Mouse (Mus musculus) neural tube, embryonic 10.5 days (tissue): ENCODE measurements around the gene Ppp3r1.
"Not testable (repeated sequence)": the region's sequence is repeated elsewhere in the genome, so short reads cannot be mapped to it uniquely, and the experiment has no call there.

ENCODE experiments used
- DNase-seq: peaks from one replicate; pipeline ENCODE4 v3.0.0-alpha.2; 2017; ENCODE audit warnings: low spot score; ENCODE audit errors: extremely low spot score

The Ppp3r1 gene

DNA sequence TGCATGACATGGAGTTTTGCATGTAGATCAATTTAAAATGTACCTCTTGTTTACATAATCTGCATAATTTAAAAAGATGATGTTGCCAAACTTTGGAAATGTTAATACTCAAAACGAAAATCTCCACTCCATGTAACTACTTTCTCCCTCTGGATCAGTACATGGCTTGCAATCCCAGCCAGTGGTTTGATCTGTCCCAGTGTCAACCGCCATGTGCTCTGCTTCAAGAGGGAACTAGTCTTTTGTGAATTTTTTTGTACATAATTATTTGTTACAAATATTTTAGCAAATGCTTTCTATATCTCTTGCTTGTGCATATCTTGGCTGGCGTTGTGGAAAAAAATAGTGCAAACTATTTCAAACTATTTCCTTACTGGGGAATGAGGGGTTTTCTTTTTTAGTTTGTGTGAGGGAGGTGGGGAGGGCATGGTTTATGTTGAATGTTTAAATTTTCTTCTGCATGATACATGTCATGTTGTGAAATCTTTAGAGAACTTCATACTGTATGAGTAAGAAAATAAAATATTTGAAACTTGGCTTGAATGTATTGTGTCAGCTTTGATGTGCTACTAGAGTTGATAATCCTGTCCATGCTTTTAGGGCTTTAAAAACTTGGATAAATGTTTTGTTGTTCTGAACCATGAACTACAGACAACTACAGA is 40.9 kb downstream of the Ppp3r1 start:
- no peak for DNase-seq

DNA sequence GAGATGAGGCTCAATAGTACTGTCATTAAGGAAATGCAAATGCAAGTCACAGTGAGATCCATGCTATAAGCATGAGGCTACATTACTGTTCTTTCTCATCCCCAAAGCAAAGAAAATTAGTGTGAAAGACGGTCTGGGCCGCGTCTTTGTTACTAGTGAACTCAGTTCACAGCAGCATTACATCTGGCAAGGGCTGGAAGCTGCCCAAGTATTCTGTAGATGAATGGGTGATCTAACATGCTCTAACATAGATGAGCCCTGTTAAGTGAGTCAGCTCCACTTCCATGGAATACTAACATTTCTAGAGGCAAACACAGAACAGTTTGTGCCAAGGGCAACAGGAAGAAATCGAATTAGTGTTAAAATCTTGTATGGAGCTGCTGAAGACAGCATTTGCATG is 41.9 kb downstream of the Ppp3r1 start:
- DNase-seq: no peak

DNA sequence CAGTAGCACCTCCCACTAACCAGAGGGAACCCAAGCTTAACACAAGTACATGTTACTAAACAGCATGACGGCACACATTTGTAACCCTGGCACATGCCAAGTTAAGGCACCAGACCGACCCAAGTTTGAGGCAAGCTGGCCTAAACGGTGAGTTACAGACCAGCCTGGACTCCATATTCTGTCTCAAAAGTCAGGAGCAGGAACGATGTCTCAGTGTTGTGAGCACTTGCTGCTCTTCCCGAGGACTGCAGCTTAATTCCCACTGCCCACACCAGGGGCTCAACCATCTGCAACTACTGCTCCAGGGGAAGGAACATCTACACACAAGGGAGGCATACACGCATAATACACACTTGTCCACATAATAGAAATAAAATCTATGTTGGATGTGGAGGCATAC is 43.4 kb downstream of the Ppp3r1 start:
- DNase-seq: no peak

- peak; percentile 95 for DNase-seq
These were observed 52.4 kb downstream of the Ppp3r1 start, which contains the start of gene Pno1 for GRCm38 (mm10) chr11:17211258-17212140. Gene Pno1, minus strand, starts transcription at chr11:17211568.

GRCm38 (mm10) chr11:17212141-17212495 is 53.1 kb downstream of the Ppp3r1 start:
- no peak for DNase-seq

GRCm38 (mm10) chr11:17212903-17213509 is 53.9 kb downstream of the Ppp3r1 start:
- no peak for DNase-seq

DNA sequence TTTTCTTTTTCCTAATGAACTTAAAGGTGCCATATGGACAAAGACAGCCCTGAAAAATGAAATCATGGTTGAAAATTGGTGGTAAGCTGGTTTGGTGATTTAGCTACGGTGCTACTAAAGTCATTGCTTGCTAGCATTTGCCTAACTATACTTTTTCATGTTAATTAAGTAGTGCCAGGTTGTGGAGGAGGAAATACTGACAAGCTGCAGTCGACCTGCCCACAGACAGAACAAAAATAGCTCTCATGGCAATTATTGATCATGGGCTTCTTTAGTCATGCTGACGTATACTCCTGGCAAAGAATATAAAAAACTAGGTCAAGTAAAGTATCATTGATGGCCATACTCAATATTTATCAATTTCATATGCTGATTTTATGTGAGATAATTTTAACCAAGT is 56.4 kb downstream of the Ppp3r1 start:
- no peak for DNase-seq

- DNase-seq: no peak
These were observed 62.1 kb downstream of the Ppp3r1 start for GRCm38 (mm10) chr11:17221126-17221525.

- no peak for DNase-seq
These were observed 73.7 kb downstream of the Ppp3r1 start for GRCm38 (mm10) chr11:17232792-17233191.

- DNase-seq: no peak
These were observed 77.5 kb downstream of the Ppp3r1 start for GRCm38 (mm10) chr11:17236449-17237037.

DNA sequence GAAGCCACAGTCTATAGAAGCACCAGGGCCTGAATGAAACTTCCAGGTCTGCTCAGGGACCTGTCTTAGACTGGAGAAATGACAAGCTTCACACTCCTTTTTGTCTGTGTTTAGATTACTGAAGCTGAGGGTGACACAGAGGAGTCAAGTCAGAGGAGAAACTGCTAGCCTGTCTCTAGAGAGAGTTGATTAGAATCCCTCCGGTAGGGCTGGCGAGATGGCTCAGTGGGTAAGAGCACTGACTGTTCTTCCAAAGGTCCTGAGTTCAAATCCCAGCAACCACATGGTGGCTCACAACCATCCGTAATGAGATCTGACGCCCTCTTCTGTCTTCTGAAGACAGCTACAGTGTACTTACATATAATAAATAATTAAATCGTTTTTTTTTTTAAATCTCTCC is 79.5 kb downstream of the Ppp3r1 start:
- not testable (repeated sequence) for DNase-seq

DNA sequence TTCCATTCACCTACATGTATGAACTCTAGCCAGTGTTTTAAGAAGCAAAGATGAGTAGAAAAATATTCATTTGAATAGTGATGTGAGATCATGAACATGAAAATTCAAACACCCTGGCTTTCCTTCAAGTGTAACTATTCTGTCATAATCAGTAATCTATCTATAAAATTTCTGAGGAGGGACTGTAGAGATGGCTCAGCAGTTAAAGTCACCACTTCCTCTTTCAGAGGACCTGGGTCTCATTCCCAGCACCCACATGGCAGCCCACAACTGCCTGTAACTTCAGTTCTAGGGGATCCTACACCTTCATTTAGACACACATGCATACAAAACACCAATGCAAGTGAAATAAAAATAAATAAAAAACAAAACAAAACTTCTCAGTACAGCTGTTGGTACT is 89.7 kb downstream of the Ppp3r1 start:
- DNase-seq: no peak
